Mouse (Mus musculus): Measurements from ENCODE around the gene Gm17349.
"Not testable (repeated sequence)": the region's sequence is repeated elsewhere in the genome, so short reads cannot be mapped to it uniquely, and the experiment has no call there.

The Gm17349 gene

DNA sequence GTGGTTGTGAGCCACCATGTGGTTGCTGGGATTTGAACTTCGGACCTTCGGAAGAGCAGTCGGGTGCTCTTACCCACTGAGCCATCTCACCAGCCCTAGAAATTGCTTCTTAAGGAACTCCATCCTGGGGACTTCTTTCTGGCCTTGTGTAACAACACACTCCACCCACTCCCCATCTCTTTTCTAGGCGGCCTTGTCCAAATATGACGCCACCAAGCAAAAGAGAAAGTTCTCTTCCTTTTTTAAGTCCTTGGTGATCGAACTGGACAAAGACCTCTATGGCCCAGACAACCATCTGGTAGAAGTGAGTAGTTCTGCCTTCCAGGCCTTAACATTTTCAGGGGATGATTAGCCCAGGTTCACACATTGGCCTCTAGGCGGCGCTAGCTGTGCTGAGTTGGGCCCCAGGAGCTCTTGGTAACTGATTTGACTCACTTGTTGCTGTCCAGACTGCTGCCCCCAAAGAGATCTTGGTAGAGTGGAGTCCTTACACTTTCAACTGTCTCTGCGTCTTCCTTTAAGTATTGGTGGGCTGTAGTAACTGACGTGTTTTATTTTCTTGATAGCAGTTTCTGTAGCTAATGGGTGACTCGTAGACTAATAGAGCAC lies at the start of gene Gm17349:
TSS of gene Gm17349 (minus strand) at position 51 of the 609 bp plus-strand sequence.
- DNase-seq, result peak; percentile 64

DNA sequence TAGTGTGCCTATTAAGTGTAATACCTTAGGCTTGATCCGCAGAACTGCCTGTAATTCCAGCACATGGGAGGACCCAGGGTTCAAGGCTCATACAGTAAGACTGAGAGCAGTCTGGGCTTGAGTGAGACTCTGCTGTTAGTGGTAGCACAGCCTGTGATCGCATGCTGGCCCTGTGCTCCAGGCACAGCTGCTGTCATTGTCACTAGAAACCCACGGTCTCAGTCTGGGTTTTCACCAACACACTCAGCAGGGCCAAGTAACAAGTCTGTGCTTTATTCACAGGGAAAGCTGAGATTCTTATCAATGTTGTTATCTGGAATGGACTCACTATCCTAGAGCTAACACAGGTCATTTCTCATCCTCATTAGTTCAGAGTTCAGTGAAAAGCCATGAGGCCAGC lies 48.9 kb upstream of the Gm17349 start:
- no peak for DNase-seq

DNA sequence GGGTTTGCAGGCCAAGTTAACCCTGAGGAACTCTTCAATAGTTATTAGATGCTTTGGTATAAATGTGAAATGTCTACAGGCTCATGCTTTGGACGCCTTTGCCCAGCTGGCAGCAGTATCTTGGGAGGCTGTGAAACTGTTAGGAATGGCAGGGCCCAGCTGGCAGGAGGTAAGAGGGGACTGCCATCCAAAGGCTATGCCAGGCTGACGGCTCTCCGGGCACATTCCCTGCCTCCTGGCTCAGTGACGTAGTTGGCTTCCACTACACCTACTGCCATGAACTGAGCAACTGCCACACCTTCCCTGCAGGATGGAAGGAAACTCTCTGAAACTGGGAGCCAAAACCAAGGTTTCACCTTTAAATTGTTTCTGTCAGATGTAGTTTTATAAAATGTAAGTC lies 34.9 kb upstream of the Gm17349 start:
- no peak for DNase-seq

DNA sequence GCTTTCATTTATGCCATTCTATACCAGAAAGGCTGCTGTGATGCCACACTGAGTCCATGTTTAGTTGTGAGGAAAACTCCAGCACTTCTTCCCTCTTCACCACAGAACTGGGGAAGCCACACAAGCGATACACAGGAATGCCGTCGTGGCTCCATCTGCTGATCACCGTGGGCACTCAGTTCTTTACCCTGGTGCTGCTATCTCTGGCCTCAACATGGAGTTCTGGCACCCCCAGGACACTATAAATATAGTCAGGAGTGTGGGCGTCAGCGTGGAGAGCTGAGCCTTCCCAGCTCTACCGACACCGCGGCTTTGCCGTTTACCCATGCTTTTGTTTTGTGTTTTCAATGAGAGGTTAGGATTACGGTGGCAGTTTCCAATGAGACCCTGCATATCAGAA lies 31.4 kb upstream of the Gm17349 start:
- DNase-seq, result no peak

DNA sequence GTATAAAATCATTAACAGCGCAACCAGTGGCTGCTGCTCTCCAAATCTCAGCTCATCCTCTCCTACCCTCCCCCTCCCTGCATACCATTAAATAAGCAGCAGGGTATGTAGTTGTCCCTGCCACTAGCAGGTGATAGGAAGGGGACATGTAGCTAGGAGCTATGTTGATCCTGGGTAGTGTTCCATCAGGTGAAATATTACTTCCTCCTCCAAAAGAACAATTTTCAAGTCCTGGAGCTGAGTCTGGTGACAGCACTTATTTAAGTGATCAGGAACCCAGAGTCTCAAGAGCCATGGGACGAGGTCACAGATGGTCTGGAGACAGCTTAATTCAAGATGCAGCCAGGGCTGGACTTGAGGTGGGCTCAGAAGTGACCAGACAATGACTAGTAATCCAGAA lies 30.3 kb upstream of the Gm17349 start:
- DNase-seq, result peak; percentile 100

- DNase-seq, result no peak
Measured at GRCm38 (mm10) chr15:99733186-99733585, 27.9 kb upstream of the Gm17349 start.

- no peak for DNase-seq
Measured at GRCm38 (mm10) chr15:99731678-99732077, 26.4 kb upstream of the Gm17349 start.

DNA sequence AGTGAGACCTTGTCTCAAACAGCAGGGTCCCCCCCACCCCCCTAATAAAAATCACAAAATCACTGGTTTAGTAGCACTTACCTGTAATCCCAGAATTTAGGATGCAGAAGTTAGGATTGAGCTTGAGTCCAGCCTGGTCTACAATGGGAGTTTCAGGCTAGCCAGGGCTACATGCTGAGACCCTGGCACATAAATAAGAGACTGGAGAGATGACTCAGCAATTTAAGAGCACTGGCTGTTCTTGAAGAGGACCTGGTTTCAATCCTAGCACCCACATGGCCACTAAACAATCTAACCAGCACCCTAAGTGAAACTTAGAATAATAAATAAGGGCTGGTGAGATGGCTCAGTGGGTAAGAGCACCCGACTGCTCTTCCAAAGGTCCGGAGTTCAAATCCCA lies 25.9 kb upstream of the Gm17349 start:
- DNase-seq, result no peak

- DNase-seq, result no peak
Measured at GRCm38 (mm10) chr15:99729056-99729783, 23.9 kb upstream of the Gm17349 start.

- DNase-seq, result no peak
Measured at GRCm38 (mm10) chr15:99728211-99728610, 22.9 kb upstream of the Gm17349 start.

DNA sequence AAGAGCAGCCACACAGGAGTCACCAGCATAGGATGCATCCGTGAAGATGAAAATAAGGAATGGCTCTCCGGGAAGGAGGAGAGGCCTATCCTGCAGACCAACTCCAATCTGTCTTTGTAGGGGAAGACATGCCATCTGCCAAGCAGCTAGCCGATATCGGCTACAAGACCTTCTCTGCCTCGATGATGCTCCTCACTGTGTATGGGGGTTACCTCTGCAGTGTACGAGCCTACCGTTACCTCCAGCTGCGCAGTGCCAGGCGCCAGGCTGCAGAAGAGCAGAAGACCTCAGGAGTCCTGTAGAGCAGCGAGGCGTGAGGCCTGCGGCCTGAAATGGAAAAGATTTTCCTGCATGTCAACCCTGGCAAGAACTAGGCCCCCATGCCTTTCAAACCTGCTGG lies 22.2 kb upstream of the Gm17349 start:
- no peak for DNase-seq

DNA sequence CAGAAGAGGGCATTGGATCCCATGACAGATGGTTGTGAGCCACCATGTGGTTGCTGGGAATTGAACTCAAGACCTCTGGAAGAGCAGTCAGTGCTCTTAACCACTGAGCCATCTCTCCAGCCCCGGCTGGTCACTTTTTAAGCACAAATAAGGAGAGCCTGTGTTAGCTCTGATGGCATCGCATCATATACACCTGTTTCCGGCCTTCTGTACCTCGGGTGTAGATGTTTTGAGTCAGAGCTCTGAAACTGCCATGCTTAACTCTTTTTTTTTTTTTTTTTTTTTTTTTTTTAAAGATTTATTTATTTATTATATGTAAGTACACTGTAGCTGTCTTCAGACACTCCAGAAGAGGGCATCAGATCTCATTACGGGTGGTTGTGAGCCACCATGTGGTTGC lies 21.7 kb upstream of the Gm17349 start:
- DNase-seq, result not testable (repeated sequence)

DNA sequence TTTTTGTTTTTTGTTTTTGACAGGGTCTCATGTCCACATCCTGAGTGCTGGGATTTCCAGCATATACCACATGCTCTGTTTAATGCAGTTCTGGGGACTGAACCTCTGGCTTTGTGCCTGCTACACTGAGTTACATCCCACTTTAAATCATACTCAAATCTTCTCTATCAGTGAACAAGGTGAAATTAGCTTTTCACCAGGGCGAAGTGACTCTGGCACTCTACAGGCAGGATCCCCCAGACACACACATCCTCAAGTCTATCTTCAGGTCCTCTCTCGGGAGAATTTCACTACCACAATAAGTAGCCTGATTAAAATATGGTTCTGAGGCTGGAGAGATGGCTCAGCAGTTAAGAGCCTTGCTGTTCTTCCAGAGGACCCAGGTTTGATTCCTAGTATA lies 21.3 kb upstream of the Gm17349 start:
- no peak for DNase-seq

- peak; percentile 97 for DNase-seq
Measured at GRCm38 (mm10) chr15:99725341-99726155, 20.3 kb upstream of the Gm17349 start, which contains the start of gene Cox14. TSS of gene Cox14 (plus strand) at chr15:99725618.

- peak; percentile 89 for DNase-seq
Measured at GRCm38 (mm10) chr15:99724292-99725021, 19.2 kb upstream of the Gm17349 start.

DNA sequence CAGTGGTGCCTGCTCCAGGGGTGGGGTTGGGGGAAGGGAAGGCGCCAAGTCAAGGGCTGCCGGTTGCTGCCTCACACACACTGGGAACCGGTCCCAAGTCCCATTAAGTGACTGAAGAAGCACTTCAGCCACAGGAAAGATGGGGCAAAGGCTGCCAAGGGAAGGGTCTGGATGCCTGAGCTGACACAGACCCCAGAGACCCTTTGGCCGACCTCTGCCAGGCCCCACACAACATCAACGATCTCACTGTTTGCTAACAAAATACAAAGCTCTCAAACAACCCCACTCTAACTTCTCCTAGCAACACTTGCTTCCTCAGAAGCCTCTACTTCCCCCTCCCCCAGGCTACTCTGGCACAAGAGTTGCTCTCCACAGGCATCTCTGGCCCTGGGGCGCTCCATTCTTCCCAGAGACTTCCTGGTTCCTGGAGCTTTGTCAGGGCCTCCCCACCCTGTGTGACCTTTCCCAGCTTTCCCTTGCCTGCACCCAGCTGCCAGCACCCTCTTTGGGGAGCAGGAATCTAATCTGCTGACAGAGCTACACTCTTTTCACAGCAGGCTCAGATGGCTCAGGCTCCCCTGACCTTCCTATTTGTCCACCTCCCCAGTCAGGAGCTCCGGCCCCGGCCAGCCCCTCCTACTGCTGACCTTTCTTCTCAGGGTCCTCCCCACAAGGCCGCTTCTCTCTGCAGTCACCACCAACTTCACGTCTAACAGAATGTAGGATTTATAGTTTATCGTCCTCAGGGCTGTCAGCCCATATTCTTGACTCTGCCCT lies 18.4 kb upstream of the Gm17349 start:
- peak; percentile 74 for DNase-seq

- no peak for DNase-seq
Measured at GRCm38 (mm10) chr15:99723120-99723514, 17.8 kb upstream of the Gm17349 start.

GRCm38 (mm10) chr15:99721921-99722743 lies 16.8 kb upstream of the Gm17349 start:
- no peak for DNase-seq

GRCm38 (mm10) chr15:99719865-99720264 lies 14.6 kb upstream of the Gm17349 start:
- no peak for DNase-seq

GRCm38 (mm10) chr15:99718461-99719021 lies 13.3 kb upstream of the Gm17349 start:
- peak; percentile 72 for DNase-seq

All from kidney, postnatal 14 days (tissue).